Mouse (Mus musculus) kidney, embryonic 14.5 days (tissue): ENCODE measurements at regions not wholly inside any gene's neighbourhood (a gene's known extent, or its start where the extent isn't known, plus 50 kb on each side); places are given as distances from the start of the nearest gene placed in this dataset.

Source experiments
- ATAC-seq: fragments of 200-750 bp; cut with Nextera tagmentation; 2 replicates; pipeline ENCODE4 v1.8.0; 2017; ENCODE audit warnings: moderate number of reproducible peaks, mild to moderate bottlenecking, moderate TSS enrichment, moderate library complexity; ENCODE audit not compliant: low FRiP score, low TSS enrichment
- H3K27ac ChIP-seq: fragments of 300-500 bp; sonication (generic); 2 replicates; pipeline ENCODE4 v1.5.1; 2014; ENCODE audit warnings: low read depth, mild to moderate bottlenecking, low read length, moderate library complexity, mixed read lengths
- H3K27me3 ChIP-seq: fragments of 300-500 bp; sonication (generic); 2 replicates; pipeline ENCODE4 v1.6.1; 2014; ENCODE audit warnings: mild to moderate bottlenecking, low read length; ENCODE audit not compliant: control insufficient read depth, insufficient read depth
- H3K36me3 ChIP-seq: fragments of 300-500 bp; sonication (generic); 2 replicates; pipeline ENCODE4 v1.6.1; 2014; ENCODE audit warnings: low read length, mixed read lengths; ENCODE audit not compliant: control insufficient read depth, insufficient read depth
- H3K4me1 ChIP-seq: fragments of 300-500 bp; sonication (generic); 2 replicates; pipeline ENCODE4 v1.6.1; 2014; ENCODE audit warnings: low read length, mixed read lengths; ENCODE audit not compliant: control insufficient read depth, insufficient read depth
- H3K4me2 ChIP-seq: fragments of 300-500 bp; sonication (generic); replicated peaks from 2 replicates; pipeline ENCODE4 v1.6.1; 2014; ENCODE audit warnings: low read depth, mild to moderate bottlenecking, low read length
- H3K4me3 ChIP-seq: fragments of 300-500 bp; sonication (generic); 2 replicates; pipeline ENCODE4 v1.5.1; 2014; ENCODE audit warnings: mild to moderate bottlenecking, low read length
- H3K9ac ChIP-seq: fragments of 300-500 bp; sonication (generic); 2 replicates; pipeline ENCODE4 v1.6.1; 2014; ENCODE audit warnings: low read depth, mild to moderate bottlenecking, low read length, moderate library complexity
- H3K9me3 ChIP-seq: fragments of 300-500 bp; sonication (generic); 2 replicates; pipeline ENCODE4 v1.6.1; 2016; ENCODE audit warnings: low read length; ENCODE audit not compliant: control insufficient read depth
- WGBS: fragments of 180-500 bp; shearing (Covaris S2); extraction: QIAGEN DNeasy Blood & Tissue Kit; methylation state at CpG from one replicate; pipeline ENCODE4 v1.1.7; 2014; 5-methylcytosine and 5-hydroxymethylcytosine counted together

DNA sequence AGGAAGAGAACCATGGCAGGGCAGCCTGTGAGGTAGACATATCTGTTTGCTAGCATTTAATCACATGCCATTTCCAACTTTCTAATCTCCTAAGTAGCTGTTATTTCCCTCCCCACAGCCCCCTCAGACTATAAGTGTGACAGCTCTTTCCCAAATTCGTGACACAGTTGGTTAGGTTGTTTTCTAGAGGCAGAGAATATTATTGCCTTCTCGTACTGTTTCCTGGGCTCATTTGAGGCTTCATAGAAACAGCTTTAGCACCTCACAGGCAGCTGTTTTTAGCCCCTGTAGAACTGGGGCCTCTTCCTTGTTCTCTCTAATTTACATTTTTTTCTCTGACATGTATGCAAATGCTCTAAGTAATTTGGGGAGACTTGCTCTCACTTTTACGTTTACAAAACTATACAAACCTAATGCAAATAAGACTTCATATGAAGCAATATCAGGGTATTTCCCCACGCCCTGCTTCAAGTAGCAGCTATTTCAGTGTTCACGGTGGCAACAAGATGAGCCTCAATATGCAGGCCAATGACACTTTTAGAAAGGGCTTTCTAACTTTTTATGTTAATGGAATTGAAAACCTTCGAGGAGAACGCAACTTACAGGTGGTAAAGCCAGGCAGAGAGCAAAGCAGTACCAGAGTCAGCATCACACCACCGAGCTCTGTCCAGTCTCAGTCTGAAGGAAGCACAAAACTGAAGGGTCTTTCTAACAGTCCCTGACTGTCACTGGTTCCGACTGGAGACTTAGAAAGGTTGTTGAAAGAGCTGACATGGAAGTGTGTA lies 79.4 kb downstream of the Fam43a start:
- no peak overlapping the region for H3K9ac ChIP-seq
- H3K27ac ChIP-seq = no peak overlapping the region
- no peaks in the 10 kb centered on the region for H3K4me1 ChIP-seq
- ATAC-seq = no peak
- no peaks in the 10 kb centered on the region for H3K36me3 ChIP-seq
- H3K9me3 ChIP-seq = no peaks in the 10 kb centered on the region
- no peak overlapping the region for H3K4me2 ChIP-seq
- WGBS = 82% methylated on average over 9 of the region's 9 CpGs
- H3K27me3 ChIP-seq = no peaks in the 10 kb centered on the region
- no peak overlapping the region for H3K4me3 ChIP-seq

DNA sequence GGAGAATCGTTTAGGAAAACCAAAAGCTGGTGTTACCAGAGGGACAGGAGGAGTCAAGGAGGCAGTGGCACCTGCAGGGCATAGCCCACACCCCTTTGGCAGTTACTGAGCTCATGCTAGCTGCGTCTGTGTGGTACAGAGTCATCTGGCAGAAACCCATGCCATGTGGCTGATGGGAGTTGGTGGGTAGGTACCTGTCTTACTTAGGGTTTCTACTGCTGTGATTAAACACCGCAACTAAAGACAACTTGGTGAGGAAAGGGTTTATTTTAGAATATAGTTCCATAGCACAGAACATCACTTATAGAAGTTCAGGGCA lies 79.9 kb downstream of the Fam43a start:
- no peak overlapping the region for H3K4me3 ChIP-seq
- H3K27ac ChIP-seq = no peak overlapping the region
- no peak overlapping the region for H3K9ac ChIP-seq
- no peaks in the 10 kb centered on the region for H3K27me3 ChIP-seq
- no peaks in the 10 kb centered on the region for H3K36me3 ChIP-seq
- H3K9me3 ChIP-seq = no peaks in the 10 kb centered on the region
- WGBS = 90% methylated on average over 3 of the region's 3 CpGs
- ATAC-seq = no peak
- H3K4me2 ChIP-seq = no peak overlapping the region
- H3K4me1 ChIP-seq = no peaks in the 10 kb centered on the region

DNA sequence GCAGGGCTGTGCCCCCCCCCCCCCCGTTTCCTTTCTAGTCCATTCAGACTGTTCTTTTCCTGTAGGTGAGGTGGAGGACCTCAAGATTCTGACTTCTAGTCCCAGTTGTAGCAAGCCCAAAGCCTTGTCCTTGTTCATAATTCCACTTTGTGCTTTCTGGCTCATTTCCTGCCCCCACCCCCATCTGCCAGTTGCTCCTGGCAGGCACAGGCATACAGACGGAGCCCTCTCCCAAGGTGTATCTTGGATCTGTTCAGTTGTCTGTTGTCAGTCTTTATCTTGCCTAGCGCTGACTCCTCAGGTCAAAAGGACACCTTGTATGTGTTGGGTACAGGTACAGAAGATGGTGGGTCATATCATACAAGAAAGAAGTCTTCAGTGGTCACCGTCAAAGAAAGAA lies 81.9 kb downstream of the Fam43a start:
- no peak overlapping the region for H3K9ac ChIP-seq
- H3K27ac ChIP-seq = no peak overlapping the region
- H3K4me3 ChIP-seq = no peak overlapping the region
- WGBS = 87% methylated on average over 4 of the region's 4 CpGs
- H3K9me3 ChIP-seq = no peaks in the 10 kb centered on the region
- no peaks in the 10 kb centered on the region for H3K36me3 ChIP-seq
- no peak for ATAC-seq
- no peaks in the 10 kb centered on the region for H3K27me3 ChIP-seq
- no peaks in the 10 kb centered on the region for H3K4me1 ChIP-seq
- H3K4me2 ChIP-seq = no peak overlapping the region

DNA sequence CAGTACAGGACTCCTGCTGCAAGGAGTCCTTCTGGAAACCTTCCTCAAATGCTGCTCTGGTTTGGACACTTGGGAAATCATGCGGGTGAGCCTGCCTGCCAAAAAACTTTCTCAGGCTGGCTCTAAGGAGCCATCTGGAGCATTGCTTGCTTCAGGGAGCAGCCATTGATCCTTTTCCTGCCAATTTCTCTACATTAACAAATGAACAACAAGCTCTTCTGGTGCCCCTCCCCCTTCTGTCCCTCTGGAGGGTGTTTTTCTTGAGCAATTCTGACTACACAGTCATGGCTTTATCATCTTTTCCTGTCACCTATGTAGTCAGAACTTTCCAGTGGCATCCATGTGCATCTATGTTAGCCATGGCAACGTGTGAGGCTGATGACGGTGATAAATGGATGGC lies 84.5 kb downstream of the Fam43a start:
- no peaks in the 10 kb centered on the region for H3K27me3 ChIP-seq
- WGBS = 88% methylated on average over 3 of the region's 3 CpGs

DNA sequence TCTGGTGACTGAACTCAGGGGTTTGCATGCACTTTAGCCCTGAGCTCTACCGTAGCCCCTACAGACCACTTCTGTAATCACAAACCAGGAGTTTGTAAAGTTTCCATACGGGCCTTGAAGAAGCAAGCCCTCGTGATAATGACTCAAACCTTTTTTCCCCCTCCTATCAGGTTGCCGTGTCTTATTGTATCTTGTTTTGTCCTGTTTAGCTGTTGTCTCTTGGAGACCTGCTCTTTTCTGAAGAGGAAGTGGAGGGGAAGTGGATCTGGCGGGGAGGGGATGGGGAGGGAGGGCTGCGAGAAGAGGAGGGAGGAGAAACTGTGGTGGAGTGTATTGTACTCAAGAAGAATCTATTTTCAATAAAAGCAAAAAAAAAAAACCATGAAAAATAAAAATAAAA lies 87.0 kb downstream of the Fam43a start:
- Histone ChIP-seq H3K9me3 (no peaks in the 10 kb centered on the region), H3K4me2 (no peak overlapping the region), H3K27ac (no peak overlapping the region), H3K9ac (no peak overlapping the region), H3K27me3 (no peaks in the 10 kb centered on the region), H3K4me1 (no peaks in the 10 kb centered on the region), H3K36me3 (no peaks in the 10 kb centered on the region), H3K4me3 (no peak overlapping the region)
- no peak for ATAC-seq
- 70% methylated on average over 6 of the region's 6 CpGs for WGBS

More for the DNA sequence above, 84.5 kb downstream of the Fam43a start:
- no peak overlapping the region for H3K4me2 ChIP-seq
- H3K9me3 ChIP-seq = no peaks in the 10 kb centered on the region
- no peaks in the 10 kb centered on the region for H3K4me1 ChIP-seq
- H3K9ac ChIP-seq = no peak overlapping the region
- no peak overlapping the region for H3K4me3 ChIP-seq
- no peak for ATAC-seq
- no peak overlapping the region for H3K27ac ChIP-seq
- no peaks in the 10 kb centered on the region for H3K36me3 ChIP-seq

DNA sequence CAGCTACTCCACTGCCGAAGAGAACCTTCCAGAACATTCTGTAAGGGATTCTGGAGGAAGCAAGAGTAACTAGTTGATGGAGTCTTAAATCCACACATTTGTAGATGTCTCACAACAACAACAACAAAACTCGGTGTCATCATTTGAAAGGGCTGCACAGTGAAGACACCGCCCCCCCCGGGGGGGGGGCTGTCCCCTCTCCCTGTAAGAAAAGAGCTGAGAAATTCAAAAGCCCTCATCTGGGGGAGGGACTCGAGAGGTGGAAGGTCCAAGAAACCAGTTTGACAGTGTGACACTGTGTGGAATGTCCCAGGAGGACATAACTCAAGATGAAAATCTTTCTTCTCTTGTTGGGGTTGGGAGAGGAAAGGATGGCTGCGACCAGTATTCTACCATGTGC lies 87.7 kb downstream of the Fam43a start:
- ATAC-seq = no peak
- Histone ChIP-seq H3K27me3 (no peaks in the 10 kb centered on the region), H3K4me2 (no peak overlapping the region), H3K27ac (no peak overlapping the region), H3K36me3 (no peaks in the 10 kb centered on the region), H3K9ac (no peak overlapping the region), H3K9me3 (no peaks in the 10 kb centered on the region), H3K4me3 (no peak overlapping the region), H3K4me1 (no peaks in the 10 kb centered on the region)
- WGBS = 85% methylated on average over 6 of the region's 6 CpGs

DNA sequence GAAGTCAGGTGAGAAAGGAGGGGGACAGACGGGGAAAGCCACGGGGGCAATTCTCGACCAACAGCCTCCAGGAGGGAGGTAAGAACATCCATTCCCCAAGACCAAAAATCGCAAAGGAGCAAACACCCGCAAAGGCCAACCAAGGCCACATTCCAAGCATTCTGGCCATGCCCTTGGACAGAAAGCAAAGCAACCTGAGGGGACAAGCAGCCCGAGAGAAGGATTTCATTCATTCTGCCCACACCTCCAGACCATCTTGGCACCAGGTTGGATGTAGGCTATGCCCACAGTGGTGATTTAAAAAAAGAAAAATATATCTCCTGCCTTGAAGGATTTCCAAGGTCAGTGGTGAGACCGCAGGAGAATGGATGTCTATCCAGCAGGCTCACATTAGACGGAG lies 88.2 kb downstream of the Fam43a start:
- H3K27me3 ChIP-seq = no peaks in the 10 kb centered on the region
- no peak overlapping the region for H3K4me2 ChIP-seq
- H3K27ac ChIP-seq = no peak overlapping the region
- H3K4me3 ChIP-seq = no peak overlapping the region
- H3K36me3 ChIP-seq = no peaks in the 10 kb centered on the region
- ATAC-seq = no peak
- no peaks in the 10 kb centered on the region for H3K4me1 ChIP-seq
- WGBS = 83% methylated on average over 8 of the region's 8 CpGs
- H3K9ac ChIP-seq = no peak overlapping the region
- H3K9me3 ChIP-seq = no peaks in the 10 kb centered on the region

DNA sequence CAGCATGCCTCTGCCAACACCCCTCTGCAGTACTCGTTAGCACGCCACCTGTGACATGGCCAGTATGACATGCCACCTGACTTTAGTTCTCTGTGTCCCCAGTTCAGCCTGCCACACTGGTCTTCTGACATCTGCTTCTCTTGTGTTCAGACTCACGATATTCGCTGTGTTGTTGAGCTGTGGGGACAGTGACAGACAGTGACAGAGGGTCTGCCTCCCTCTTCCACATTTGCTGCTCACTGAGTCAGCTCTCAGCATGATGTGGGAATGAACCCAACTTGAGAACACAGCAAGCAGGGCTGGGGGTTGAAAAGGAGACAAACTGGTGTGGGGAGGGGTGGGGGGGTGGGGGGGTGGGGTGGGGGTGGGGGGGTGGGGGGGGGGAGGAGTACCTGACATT lies 91.0 kb downstream of the Fam43a start:
- H3K27ac ChIP-seq = no peak overlapping the region
- no peak overlapping the region for H3K4me2 ChIP-seq
- H3K36me3 ChIP-seq = no peaks in the 10 kb centered on the region
- H3K4me1 ChIP-seq = no peaks in the 10 kb centered on the region
- no peaks in the 10 kb centered on the region for H3K9me3 ChIP-seq
- ATAC-seq = no peak
- H3K27me3 ChIP-seq = no peaks in the 10 kb centered on the region
- WGBS = 52% methylated on average over 4 of the region's 4 CpGs
- no peak overlapping the region for H3K9ac ChIP-seq
- no peak overlapping the region for H3K4me3 ChIP-seq

DNA sequence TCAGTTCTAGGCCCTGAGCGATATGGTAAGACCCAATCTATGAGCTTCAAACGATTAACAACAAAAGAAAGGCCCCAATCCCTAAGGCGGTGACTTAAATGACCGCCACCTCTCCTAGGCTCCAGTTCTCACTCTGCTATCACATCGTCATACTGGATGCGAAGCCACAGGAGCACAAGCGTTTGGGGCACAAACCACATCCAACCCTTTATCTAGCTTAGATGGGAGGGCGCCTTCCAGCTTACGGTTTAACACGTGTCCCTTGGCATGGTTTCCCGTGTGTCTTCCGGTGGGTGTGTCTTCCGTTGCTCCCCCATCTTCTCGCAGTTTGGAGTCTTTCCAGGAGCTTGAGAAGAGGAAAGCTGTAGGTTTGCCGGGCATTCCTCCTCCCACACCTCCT lies 92.4 kb downstream of the Fam43a start:
- WGBS = 82% methylated on average over 15 of the region's 15 CpGs
- ATAC-seq = no peak; the same call in 1 of the 2 replicates
- Histone ChIP-seq H3K9ac (no peak overlapping the region), H3K4me3 (no peak overlapping the region), H3K27ac (no peak overlapping the region), H3K36me3 (no peaks in the 10 kb centered on the region), H3K4me1 (no peaks in the 10 kb centered on the region), H3K9me3 (no peaks in the 10 kb centered on the region), H3K4me2 (no peak overlapping the region), H3K27me3 (no peaks in the 10 kb centered on the region)
